Mouse (Mus musculus): ENCODE results near the gene Sec31a. TPM values are rescaled to one million over a fixed set of nuclear protein-coding genes. Genes with fewer than 3 reads are reported as not detected.

Gene Sec31a
- polyA plus RNA-seq, 1 experiment from 2014 or later: 95.4 TPM

DNA sequence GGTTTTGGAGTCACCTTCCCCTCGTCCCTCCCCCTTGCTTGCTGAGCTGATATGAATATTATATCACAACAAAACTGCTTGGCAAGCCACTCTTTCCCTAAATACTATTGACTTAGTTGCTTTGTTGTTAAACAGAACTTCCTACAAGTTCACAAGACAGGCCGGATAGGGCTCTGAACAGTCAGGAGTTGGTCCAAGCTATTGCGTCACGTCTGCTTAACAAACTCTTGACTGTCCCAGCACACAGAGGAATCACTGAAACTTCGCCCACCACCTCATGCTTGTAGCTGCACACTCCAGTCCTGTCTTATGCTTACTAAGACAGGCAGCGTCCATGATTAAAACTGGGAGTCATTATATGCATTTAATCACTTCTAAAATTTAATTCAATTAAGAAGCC lies 46.9 kb downstream of the Sec31a start:
- Histone ChIP-seq H3K4me2 (no peak overlapping the region), H3K9ac (no peak overlapping the region), H3K9me3 (no peaks in the 10 kb centered on the region), H3K27me3 (no peaks in the 10 kb centered on the region), H3K4me1 (replicated peaks) (no peaks in the 10 kb centered on the region; the same call in 1 of the 2 replicates), H3K36me3 (peaks cover 46% of the 10 kb centered on the region), H3K4me3 (no peak overlapping the region), H3K27ac (replicated peaks) (no peak overlapping the region)
- no peak for ATAC-seq (ENCODE audit: low FRiP score, low read depth)
- 88% methylated on average over 6 of the region's 6 CpGs for WGBS

DNA sequence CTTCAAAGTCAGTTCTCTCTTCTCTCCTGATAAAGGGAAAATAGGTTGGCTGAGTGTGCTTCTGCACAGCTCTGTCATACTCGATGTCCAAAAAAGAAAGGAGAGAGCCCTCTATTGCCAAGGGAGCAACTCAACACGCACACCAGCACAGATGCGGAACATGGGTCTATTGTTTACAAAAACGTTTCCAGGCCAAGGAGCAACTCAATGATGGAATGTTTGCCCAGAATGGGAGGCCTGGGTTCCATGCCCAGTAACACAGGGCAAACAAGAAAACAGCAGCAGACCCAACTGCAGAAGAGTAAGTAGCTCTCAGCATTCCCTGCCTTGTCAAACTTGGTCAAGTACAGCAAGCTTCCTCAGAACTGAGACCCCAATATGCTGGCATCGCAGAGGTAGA lies 47.5 kb downstream of the Sec31a start:
- Histone ChIP-seq H3K27me3 (no peaks in the 10 kb centered on the region), H3K4me1 (replicated peaks) (no peaks in the 10 kb centered on the region; the same call in 1 of the 2 replicates), H3K9me3 (no peaks in the 10 kb centered on the region), H3K9ac (no peak overlapping the region), H3K27ac (replicated peaks) (no peak overlapping the region), H3K4me2 (no peak overlapping the region), H3K36me3 (peaks cover 47% of the 10 kb centered on the region), H3K4me3 (no peak overlapping the region)
- 74% methylated on average over 5 of the region's 5 CpGs for WGBS
- no peak for ATAC-seq (ENCODE audit: low FRiP score, low read depth)

DNA sequence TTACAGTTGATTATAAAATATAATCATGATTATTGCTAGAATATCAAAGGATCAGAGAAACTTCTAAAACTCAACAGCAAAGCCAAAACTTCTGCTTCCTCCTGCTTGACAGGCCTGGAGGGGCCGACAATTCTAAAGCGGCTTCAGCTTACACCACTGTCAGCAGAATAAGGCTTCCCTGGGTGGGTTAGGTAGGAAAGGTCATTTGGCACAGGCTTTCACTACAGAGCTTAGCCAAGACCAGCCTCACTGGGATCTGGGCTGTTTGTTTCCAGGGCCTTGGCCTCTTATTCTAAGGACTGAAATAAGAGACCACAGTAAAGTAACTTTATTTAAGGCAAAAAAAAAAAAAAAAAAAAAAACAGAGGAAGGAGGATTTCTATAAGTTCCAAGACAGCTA lies 49.0 kb downstream of the Sec31a start:
- H3K9me3 ChIP-seq: no peaks in the 10 kb centered on the region
- H3K4me2 ChIP-seq: no peak overlapping the region
- no peak overlapping the region for H3K27ac ChIP-seq (replicated peaks)
- H3K4me3 ChIP-seq: no peak overlapping the region
- peaks cover 52% of the 10 kb centered on the region for H3K36me3 ChIP-seq
- no peak overlapping the region for H3K9ac ChIP-seq
- H3K27me3 ChIP-seq: no peaks in the 10 kb centered on the region
- ATAC-seq (ENCODE audit: low FRiP score, low read depth): no peak
- H3K4me1 ChIP-seq (replicated peaks): no peaks in the 10 kb centered on the region; the same call in 1 of the 2 replicates
- 69% methylated on average over 2 of the region's 2 CpGs for WGBS

DNA sequence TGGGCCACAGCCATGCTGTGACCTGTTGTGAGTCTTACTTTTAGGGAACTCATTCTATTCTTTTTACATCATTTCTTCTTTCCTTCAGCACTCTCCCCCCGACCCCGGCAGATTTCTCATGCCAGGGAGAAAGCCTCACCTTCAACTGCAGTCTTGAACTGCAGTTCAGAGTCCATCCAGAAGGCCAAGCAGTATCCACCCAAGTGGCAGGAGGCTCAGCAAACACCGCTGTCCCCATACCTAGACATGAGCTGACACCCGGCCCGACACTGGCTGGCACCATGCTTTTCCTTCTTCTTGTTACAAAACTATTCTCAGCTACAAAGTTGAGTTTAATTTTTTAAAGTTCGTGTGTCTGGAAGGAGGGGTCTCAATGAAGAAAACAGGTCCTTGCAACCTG lies 55.7 kb downstream of the Sec31a start:
- H3K9ac ChIP-seq: no peak overlapping the region
- H3K27me3 ChIP-seq: no peaks in the 10 kb centered on the region
- no peak overlapping the region for H3K4me3 ChIP-seq
- no peak for ATAC-seq (ENCODE audit: low FRiP score, low read depth)
- peaks cover 6% of the 10 kb centered on the region for H3K4me1 ChIP-seq (replicated peaks)
- H3K27ac ChIP-seq (replicated peaks): no peak overlapping the region
- H3K4me2 ChIP-seq: no peak overlapping the region
- WGBS: 94% methylated on average over 6 of the region's 6 CpGs
- H3K36me3 ChIP-seq: peaks cover 40% of the 10 kb centered on the region
- H3K9me3 ChIP-seq: no peaks in the 10 kb centered on the region

DNA sequence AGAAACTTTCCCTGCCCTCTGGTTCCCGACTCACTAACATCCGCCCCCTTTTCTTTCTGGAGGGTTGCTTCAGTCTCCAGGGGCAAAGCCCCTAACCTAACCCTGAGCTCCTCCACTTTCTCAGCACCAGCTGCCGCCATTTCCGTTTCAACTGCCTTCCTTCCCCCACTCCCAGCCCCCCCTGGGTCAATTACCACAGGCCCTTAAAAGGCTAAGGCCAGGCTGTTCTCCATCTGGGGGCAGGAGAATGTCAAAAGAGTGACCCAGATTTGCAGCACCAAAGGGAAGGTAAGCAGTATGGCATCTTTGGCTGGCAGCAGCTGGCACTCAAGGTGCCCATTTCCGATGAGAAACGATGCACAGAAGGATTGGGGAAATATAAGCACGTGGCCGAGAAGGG lies 57.7 kb downstream of the Sec31a start:
- Histone ChIP-seq H3K4me2 (no peak overlapping the region), H3K36me3 (peaks cover 26% of the 10 kb centered on the region), H3K9me3 (no peaks in the 10 kb centered on the region), H3K9ac (no peak overlapping the region), H3K4me1 (replicated peaks) (peaks cover 7% of the 10 kb centered on the region), H3K27ac (replicated peaks) (no peak overlapping the region), H3K27me3 (no peaks in the 10 kb centered on the region), H3K4me3 (no peak overlapping the region)
- 44% methylated on average over 8 of the region's 8 CpGs for WGBS
- no peak for ATAC-seq (ENCODE audit: low FRiP score, low read depth)

DNA sequence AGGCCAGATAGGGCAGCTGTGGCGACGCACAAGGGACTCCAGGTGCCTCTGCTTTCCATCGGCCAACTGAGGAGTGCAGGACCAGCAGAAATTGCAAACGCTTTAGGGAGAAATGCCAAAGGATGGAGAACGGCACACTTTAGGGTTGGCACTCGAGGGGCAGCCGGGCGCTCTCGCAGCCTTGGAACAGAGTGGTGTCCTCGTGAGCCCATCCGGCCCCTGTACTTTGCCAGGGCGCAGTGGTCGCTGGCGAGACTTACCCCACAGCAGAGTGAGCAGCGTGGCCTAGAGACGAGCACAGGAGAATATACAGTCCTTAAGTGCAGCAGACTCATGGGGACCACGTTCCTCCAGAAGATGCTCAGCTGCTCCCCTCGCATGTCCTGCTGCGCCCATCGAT lies 61.4 kb downstream of the Sec31a start:
- Histone ChIP-seq H3K4me1 (replicated peaks) (peaks cover 15% of the 10 kb centered on the region), H3K9ac (no peak overlapping the region), H3K27ac (replicated peaks) (no peak overlapping the region), H3K27me3 (no peaks in the 10 kb centered on the region), H3K4me3 (no peak overlapping the region), H3K4me2 (no peak overlapping the region), H3K36me3 (no peaks in the 10 kb centered on the region), H3K9me3 (no peaks in the 10 kb centered on the region)
- no peak for ATAC-seq (ENCODE audit: low FRiP score, low read depth)
- WGBS: 96% methylated on average over 20 of the region's 20 CpGs

DNA sequence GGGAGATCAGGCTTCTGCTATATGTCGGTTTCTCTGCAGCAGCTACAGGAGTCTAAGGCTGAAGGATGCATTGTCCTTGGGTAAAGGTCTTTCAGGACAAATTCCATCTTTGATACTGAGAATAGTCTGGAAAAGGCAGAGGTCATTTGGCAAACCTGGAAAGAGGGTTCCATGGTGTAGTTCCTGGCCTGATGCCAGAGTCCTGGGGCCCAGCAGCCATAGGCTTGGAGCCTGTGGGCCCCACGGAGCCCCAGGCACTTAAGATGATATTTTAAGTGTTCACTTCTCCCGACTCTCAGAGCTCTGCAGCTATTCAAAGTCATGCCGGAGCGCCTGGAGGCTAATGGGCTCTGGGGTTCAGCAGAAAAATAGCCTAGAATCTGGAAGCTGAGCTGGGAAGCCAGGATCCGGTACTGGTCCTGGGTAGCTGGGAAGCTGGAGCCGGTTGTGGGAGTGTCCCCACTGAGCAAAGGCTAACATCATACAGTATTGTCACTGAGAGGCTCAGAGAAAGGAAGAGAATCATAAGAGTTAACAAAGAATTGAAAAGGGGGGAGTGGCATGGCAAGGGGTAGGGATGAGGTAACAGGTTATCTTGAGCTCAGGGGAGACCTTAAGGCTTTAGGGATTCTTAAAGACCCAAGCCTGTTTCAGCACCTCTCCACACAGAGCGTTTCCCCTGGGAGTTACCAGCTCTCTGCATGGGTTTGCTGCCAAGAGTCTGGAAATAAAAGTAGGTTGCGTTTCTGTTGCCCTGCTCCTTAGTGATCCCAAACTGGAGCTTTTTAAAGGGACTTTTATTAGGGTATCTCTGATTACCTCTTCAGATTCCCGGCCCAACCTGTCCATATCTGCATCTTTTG lies 62.8 kb downstream of the Sec31a start:
- peaks cover 14% of the 10 kb centered on the region for H3K4me1 ChIP-seq (replicated peaks)
- no peak overlapping the region for H3K4me2 ChIP-seq
- H3K9me3 ChIP-seq: no peaks in the 10 kb centered on the region
- no peak for ATAC-seq (ENCODE audit: low FRiP score, low read depth)
- 62% methylated on average over 10 of the region's 10 CpGs for WGBS
- H3K9ac ChIP-seq: no peak overlapping the region
- no peak overlapping the region for H3K4me3 ChIP-seq
- no peak overlapping the region for H3K27ac ChIP-seq (replicated peaks)
- H3K27me3 ChIP-seq: no peaks in the 10 kb centered on the region
- H3K36me3 ChIP-seq: no peaks in the 10 kb centered on the region

DNA sequence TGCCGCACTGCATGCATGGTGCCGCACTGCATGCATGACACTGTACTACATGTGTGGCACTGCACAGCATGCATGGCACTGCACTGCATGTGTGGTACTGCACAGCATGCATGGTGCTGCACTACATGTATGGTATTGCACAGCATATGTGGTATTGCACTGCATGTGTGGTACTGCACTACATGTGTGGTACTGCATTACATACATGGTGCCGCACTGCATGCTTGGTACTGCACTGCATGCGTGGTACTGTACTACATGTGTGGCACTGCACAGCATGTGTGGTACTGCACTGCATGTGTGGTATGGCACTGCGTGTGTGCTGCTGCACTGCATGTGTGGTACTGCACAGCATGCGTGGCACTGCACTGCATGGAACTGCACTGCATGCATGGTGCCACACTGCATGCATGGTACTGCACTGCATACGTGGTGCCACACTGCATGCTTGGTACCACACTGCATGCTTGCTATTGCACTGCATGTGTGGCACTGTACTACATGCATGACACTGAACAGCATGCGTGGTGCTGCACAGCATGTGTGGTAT lies 65.1 kb downstream of the Sec31a start:
- H3K4me2 ChIP-seq: no peak overlapping the region
- no peak overlapping the region for H3K4me3 ChIP-seq
- ATAC-seq (ENCODE audit: low FRiP score, low read depth): peak; percentile 36; the same call in 1 of the 2 replicates
- no peak overlapping the region for H3K27ac ChIP-seq (replicated peaks)
- peaks cover 13% of the 10 kb centered on the region for H3K4me1 ChIP-seq (replicated peaks)
- no peaks in the 10 kb centered on the region for H3K9me3 ChIP-seq
- H3K27me3 ChIP-seq: no peaks in the 10 kb centered on the region
- WGBS: 98% methylated on average over 8 of the region's 8 CpGs
- H3K9ac ChIP-seq: no peak overlapping the region
- no peaks in the 10 kb centered on the region for H3K36me3 ChIP-seq

DNA sequence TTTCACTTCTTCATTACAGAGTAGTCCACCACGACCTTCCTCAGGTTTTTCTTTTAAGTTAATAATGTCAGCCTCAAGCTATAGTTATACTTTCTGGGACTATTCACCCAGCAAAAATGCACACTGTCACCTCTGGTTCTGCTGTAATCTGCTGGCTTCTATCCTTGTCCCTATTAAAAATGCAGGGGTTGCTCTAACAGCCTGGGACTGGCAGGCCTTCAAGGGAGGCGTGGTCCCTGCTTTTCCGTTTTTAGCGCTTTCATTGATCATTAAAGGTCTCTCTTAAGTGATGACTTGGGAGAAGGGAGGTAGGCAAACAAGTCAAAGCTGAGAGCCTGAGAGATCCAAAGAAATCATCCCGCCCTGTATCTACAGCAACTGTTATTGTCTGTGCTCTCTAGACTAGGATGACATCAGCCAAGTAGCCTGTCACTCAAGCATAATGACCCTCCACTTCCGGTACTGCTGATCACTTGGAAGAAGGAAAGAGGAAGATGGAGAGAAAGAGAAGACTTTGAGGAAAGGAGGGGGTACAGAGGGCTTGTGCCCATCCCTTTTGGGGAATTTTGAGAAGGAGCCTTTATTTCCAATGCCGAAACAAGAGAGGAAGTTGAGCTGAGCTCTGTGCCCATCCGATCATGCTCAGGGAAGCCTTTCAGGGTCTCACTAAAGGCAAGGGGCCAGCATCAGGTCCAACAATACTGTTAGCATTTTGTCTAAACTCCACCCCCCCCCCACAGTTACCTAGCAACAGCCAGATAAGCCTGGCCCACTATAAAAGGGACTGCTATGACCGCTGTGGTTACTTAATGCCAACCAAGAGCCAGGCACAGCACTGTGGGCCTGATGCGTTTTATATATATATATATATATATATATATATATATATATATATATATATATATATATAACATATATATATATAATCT lies 66.5 kb downstream of the Sec31a start:
- peak; percentile 79 for ATAC-seq (ENCODE audit: low FRiP score, low read depth)
- Histone ChIP-seq H3K4me3 (no peak overlapping the region), H3K27ac (replicated peaks) (peak overlapping the region; percentile 62; the same call in 1 of the 2 replicates), H3K27me3 (no peaks in the 10 kb centered on the region), H3K4me1 (replicated peaks) (peaks cover 13% of the 10 kb centered on the region), H3K4me2 (no peak overlapping the region), H3K9me3 (no peaks in the 10 kb centered on the region), H3K9ac (no peak overlapping the region), H3K36me3 (no peaks in the 10 kb centered on the region)
- 48% methylated on average over 10 of the region's 10 CpGs for WGBS

DNA sequence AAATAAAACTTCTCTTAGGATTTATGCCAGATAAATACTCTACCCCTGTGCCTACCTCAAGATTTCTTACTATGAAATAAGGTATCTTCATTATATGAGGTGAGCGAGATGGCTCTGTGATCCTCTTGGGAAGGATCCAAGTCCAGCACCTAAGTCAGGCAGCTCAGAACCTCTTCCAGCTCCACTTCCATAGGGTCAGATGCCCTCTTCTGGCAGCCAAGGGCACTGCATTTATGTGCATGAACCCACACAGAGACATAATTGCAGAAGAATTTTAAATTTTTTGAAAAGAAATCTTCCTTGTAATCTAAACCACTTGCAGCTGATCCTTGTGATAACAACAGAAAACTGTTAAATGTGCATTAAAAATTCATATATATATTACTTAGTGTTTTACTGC lies 70.9 kb downstream of the Sec31a start:
- Histone ChIP-seq H3K36me3 (no peaks in the 10 kb centered on the region), H3K27ac (replicated peaks) (no peak overlapping the region), H3K4me3 (no peak overlapping the region), H3K9me3 (no peaks in the 10 kb centered on the region), H3K27me3 (no peaks in the 10 kb centered on the region), H3K9ac (no peak overlapping the region), H3K4me1 (replicated peaks) (peaks cover 6% of the 10 kb centered on the region), H3K4me2 (no peak overlapping the region)
- WGBS: 95% methylated on average over 1 of the region's 1 CpGs
- no peak for ATAC-seq (ENCODE audit: low FRiP score, low read depth)

DNA sequence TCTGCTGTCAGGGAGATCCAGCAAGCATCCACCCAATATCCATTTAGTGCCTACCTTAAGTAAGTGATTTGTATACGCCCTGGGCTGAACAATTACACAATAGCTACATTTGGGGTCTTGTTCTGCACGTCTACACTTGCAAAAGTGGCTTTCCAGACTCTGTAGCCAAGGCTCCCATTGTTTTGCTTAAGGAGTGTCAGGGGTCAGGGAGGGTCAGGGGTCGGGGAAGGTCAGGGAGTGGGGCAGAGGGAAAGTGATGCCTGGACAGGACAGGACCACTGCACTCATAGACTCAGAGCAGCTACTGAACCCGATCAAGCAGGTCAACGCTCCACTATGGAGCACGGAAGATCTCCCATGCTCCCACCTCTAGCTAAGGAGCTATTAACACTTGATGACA lies 72.9 kb downstream of the Sec31a start:
- WGBS: 37% methylated on average over 6 of the region's 6 CpGs
- Histone ChIP-seq H3K36me3 (no peaks in the 10 kb centered on the region), H3K4me2 (no peak overlapping the region), H3K9ac (no peak overlapping the region), H3K27ac (replicated peaks) (no peak overlapping the region), H3K4me1 (replicated peaks) (no peaks in the 10 kb centered on the region), H3K9me3 (no peaks in the 10 kb centered on the region), H3K4me3 (no peak overlapping the region), H3K27me3 (no peaks in the 10 kb centered on the region)
- ATAC-seq (ENCODE audit: low FRiP score, low read depth): no peak

DNA sequence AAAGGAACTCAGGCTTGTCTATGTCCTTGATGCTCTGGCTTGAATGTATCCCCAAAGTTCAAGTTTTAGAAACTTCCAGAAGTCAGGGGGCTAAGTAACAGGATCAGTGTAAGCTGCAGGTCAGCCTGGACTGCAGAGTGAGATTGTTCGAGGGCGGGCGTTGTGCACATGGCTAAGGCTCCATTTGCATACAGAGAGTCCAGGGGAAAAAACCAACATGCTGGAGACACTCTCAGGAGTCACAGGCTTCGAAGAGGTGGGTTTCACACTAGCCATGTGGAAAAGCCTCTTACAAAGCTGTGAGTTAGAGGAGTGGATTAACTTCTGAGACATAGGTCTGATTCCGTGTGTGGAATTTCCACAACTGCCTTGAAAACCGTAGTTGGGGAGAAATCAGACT lies 73.6 kb downstream of the Sec31a start:
- H3K4me1 ChIP-seq (replicated peaks): no peaks in the 10 kb centered on the region
- H3K36me3 ChIP-seq: no peaks in the 10 kb centered on the region
- H3K4me3 ChIP-seq: no peak overlapping the region
- WGBS: 83% methylated on average over 6 of the region's 6 CpGs
- H3K27me3 ChIP-seq: no peaks in the 10 kb centered on the region
- H3K9me3 ChIP-seq: no peaks in the 10 kb centered on the region
- H3K4me2 ChIP-seq: no peak overlapping the region
- ATAC-seq (ENCODE audit: low FRiP score, low read depth): no peak
- H3K9ac ChIP-seq: no peak overlapping the region
- H3K27ac ChIP-seq (replicated peaks): no peak overlapping the region
